Mouse (Mus musculus): ENCODE measurements around the gene Col5a3. TPM values are rescaled to one million over a fixed set of nuclear protein-coding genes. Genes with fewer than 3 reads are reported as not detected.

The Col5a3 gene
- total RNA-seq, 2 experiments from 2014 or later: 31.8 to 33.2 TPM

DNA sequence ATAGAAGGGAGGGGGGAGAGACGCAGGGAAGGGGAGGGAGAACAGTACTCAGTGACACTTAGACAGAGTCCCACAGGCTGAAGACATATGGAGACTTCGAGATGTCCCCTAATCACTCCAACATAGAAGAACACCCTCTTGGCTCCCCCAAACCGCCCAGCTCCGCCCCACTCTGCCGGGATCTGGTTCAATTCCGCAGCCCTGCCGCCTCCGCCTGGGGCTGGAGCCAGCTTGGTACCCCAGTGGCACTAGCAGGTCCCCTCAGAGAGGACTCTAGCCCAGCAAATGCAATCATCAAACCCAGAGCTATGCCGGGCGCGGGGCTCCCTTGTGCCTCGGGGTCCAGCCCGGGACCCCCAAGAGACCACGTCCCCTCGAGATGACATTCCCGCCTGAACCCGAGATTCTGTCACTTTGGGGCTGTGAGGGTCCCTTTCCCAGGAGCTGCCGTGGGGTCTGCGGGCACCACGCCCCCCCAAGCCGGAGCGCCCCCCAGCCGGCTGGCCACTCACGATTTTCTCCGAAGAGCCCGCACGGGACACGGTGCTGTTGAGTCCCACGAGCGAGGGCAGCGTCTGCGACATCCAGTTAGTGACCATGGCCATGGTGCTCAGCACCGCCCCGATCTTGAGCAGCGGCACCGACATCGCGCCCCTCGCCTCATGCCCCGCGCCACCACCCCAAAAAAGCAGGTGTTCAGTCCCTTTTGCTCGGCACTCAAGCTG is 88.6 kb downstream of the Col5a3 start:
- DNase-seq: no peak
- intact Hi-C loops (cut with DNase I): loop anchor here (10.0 kb wide), 1 partner anchor 261 kb away; the partner anchor contains the start of gene Zfp26

DNA sequence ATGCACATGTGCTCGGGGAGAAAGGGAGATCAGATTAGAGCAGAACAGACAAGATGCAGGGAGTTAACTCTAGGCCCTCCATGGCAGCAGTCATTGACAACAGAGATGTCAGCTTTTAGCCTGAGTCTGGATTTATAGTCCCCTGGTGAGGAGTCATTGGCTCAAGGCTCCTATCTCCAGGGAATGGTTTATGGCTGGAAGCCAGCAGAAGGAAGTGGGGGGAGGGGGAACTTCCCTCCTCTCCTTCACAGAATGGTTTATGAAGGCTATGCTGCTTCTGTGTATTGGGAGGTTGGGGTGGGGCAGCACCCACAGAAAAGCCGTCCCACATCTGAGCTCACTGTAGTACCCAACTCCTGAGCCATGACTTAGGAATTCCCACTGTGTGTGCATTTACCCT is 93.3 kb downstream of the Col5a3 start:
- intact Hi-C loops (cut with DNase I): loop anchor here (10.0 kb wide), 1 partner anchor 257 kb away; the partner anchor contains the start of gene Zfp26
- DNase-seq: no peak

Other genes with a start within 250 kb of the Col5a3 start
- gene Zfp846, start 233.8 kb downstream of the Col5a3 start, total RNA-seq (2021): 1 to 10 TPM; 6.8 to 8.2 TPM
- 100 to 1,000 TPM; 226 to 229 TPM for gene Ubl5, start 172.2 kb downstream of the Col5a3 start, total RNA-seq (2021)
- 10 to 100 TPM; 12.4 to 16.8 TPM for gene Fbxl12, start 170.3 kb downstream of the Col5a3 start, total RNA-seq (2021)
- 10 to 100 TPM; 17.7 to 17.8 TPM for gene Pin1, start 163.0 kb downstream of the Col5a3 start, total RNA-seq (2021)
- gene Olfm2, start 68.7 kb downstream of the Col5a3 start, total RNA-seq (2021): under 1 TPM; 0.29 to 0.41 TPM
- gene Rdh8, start 3.4 kb upstream of the Col5a3 start, total RNA-seq (2021): not detected
- 1 to 10 TPM; 4.6 to 5.0 TPM for gene A230050P20Rik, start 53.6 kb upstream of the Col5a3 start, total RNA-seq (2021)
- gene Angptl6, start 64.7 kb upstream of the Col5a3 start, total RNA-seq (2021): 1 to 10 TPM; 1.9 TPM
- gene Ppan, start 73.1 kb upstream of the Col5a3 start, total RNA-seq (2021): 1 to 10 TPM; 7.2 to 9.3 TPM
- gene Eif3g, start 83.6 kb upstream of the Col5a3 start, total RNA-seq (2021): 10 to 100 TPM; 93.5 to 99.7 TPM
- gene Dnmt1, start 144.8 kb upstream of the Col5a3 start, total RNA-seq (2021): 10 to 100 TPM; 13.6 to 18.7 TPM
- 1 to 10 TPM; 5.4 to 6.9 TPM for gene S1pr2, start 161.7 kb upstream of the Col5a3 start, total RNA-seq (2021)
- gene Mrpl4, start 187.7 kb upstream of the Col5a3 start, total RNA-seq (2021): 100 to 1,000 TPM; 116 to 123 TPM
- gene Icam1, start 200.9 kb upstream of the Col5a3 start, total RNA-seq (2021): 10 to 100 TPM in 1 of 2 experiments, 1 to 10 TPM in 1; 8.5 to 10.1 TPM
- gene Icam4, start 214.3 kb upstream of the Col5a3 start, total RNA-seq (2021): under 1 TPM; 0.37 to 0.38 TPM
- gene Icam5, start 217.0 kb upstream of the Col5a3 start, total RNA-seq (2021): under 1 TPM in 1 of 2 experiments, not detected in 1; 0.12 TPM